Mouse (Mus musculus) cerebellum, postnatal 10 days (tissue): Measurements from ENCODE around the gene Fpr-rs6.

Source experiments
- DNase-seq, 2 experiments: peaks; one replicate each; pipeline ENCODE4 v3.0.0; 2021; ENCODE audit warnings: mixed read lengths in 2 of 2

The Fpr-rs6 gene

GRCm38 (mm10) chr17:20182997-20183396 lies at the start of gene Fpr-rs6:
Fpr-rs6 (minus strand) TSS chr17:20183097.
- no peak for DNase-seq
